Mouse (Mus musculus) lung, embryonic 15.5 days (tissue): Measurements from ENCODE around the gene Tmprss6. TPM values are rescaled to one million over a fixed set of nuclear protein-coding genes. Genes with fewer than 3 reads are reported as not detected.

Source experiments
- ATAC-seq: fragments of 200-750 bp; cut with Nextera tagmentation; 2 replicates; pipeline ENCODE4 v1.8.0; 2017; ENCODE audit warnings: moderate number of reproducible peaks, borderline replicate concordance; ENCODE audit not compliant: low FRiP score, low TSS enrichment; ENCODE audit errors: extremely low read depth
- H3K27ac ChIP-seq: fragments of 300-500 bp; sonication (generic); 2 replicates; pipeline ENCODE4 v1.5.1; 2015; ENCODE audit warnings: moderate library complexity, mild to moderate bottlenecking, inconsistent platforms
- H3K27me3 ChIP-seq: fragments of 300-500 bp; sonication (generic); 2 replicates; pipeline ENCODE4 v1.6.1; 2015; ENCODE audit warnings: inconsistent platforms
- H3K36me3 ChIP-seq: fragments of 300-500 bp; sonication (generic); 2 replicates; pipeline ENCODE4 v1.6.1; 2015; ENCODE audit warnings: inconsistent platforms
- H3K4me1 ChIP-seq: fragments of 300-500 bp; sonication (generic); 2 replicates; pipeline ENCODE4 v1.6.1; 2015; ENCODE audit warnings: inconsistent platforms
- H3K4me2 ChIP-seq: fragments of 300-500 bp; sonication (generic); 2 replicates; pipeline ENCODE4 v1.6.1; 2015; ENCODE audit warnings: inconsistent platforms, mild to moderate bottlenecking, moderate library complexity
- H3K4me3 ChIP-seq: fragments of 300-500 bp; sonication (generic); 2 replicates; pipeline ENCODE4 v1.5.1; 2015; ENCODE audit warnings: mild to moderate bottlenecking, inconsistent platforms
- H3K9ac ChIP-seq: fragments of 300-500 bp; sonication (generic); 2 replicates; pipeline ENCODE4 v1.6.1; 2015; ENCODE audit warnings: inconsistent platforms
- H3K9me3 ChIP-seq: fragments of 300-500 bp; sonication (generic); 2 replicates; pipeline ENCODE4 v1.6.1; 2016; ENCODE audit warnings: inconsistent platforms
- WGBS: fragments of 180-500 bp; shearing (Covaris S2); methylation state at CpG from one replicate; pipeline ENCODE4 v1.1.7; 2015; 5-methylcytosine and 5-hydroxymethylcytosine counted together
- polyA plus RNA-seq: library from polyadenylated mRNA; unstranded; fragments of >200 nt; fragmentation: Nextera tagmentation; extraction: Ambion mirVana; gene quantifications from 2 replicates; pipeline ENCODE4 v1.2.1, GENCODE M21; 2015

Tmprss6 gene
- polyA plus RNA-seq, 1 experiment from 2014 or later, result 0.06 TPM

DNA sequence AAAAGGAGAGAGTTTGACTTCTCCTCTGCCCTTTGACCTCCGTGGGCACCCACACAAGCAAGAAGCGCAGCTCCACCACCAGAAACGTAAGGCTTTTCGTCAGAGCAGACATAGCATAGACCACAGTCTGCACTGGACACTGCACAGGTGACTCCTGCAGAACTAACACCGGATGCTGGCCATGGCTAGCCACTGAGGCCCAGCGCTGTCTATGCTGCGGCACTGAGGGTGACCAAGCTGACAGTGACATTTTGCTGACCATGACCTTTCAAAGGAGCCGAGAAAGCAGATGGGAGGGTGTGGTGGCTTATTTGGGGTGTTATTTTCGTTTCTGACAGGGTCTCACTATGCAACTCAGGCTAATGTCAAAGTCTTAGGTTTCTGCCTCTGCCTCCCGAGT is 11.2 kb downstream of the Tmprss6 start:
- H3K4me2 ChIP-seq, result no peak overlapping the region
- no peaks in the 10 kb centered on the region for H3K9me3 ChIP-seq
- ATAC-seq, result no peak
- no peak overlapping the region for H3K9ac ChIP-seq
- H3K36me3 ChIP-seq, result no peaks in the 10 kb centered on the region
- 71% methylated on average over 10 of the region's 10 CpGs for WGBS
- no peaks in the 10 kb centered on the region for H3K4me1 ChIP-seq
- no peaks in the 10 kb centered on the region for H3K27me3 ChIP-seq
- no peak overlapping the region for H3K4me3 ChIP-seq
- no peak overlapping the region for H3K27ac ChIP-seq

DNA sequence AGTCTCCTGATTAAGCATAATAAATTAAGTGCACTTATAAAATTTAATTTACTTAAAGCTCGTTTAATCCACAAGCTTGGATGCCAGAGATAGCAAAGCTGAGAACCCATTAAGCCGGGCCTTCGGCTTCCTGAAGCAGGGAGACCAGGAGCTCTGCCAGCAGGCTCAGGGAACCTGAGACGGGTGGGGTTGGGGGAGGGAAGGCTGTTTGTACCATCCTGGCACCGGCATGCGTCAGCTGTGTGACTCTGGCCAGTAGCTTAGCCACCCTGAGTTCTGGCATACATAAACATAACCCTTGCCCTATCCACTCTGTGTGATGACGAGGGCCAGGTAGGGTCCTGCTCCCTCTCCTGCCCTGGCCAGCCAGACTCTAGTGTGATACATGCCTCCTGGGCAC is 12.4 kb downstream of the Tmprss6 start:
- no peaks in the 10 kb centered on the region for H3K36me3 ChIP-seq
- no peak overlapping the region for H3K4me3 ChIP-seq
- no peak overlapping the region for H3K9ac ChIP-seq
- H3K27me3 ChIP-seq, result no peaks in the 10 kb centered on the region
- H3K27ac ChIP-seq, result no peak overlapping the region
- no peaks in the 10 kb centered on the region for H3K4me1 ChIP-seq
- ATAC-seq, result no peak
- H3K9me3 ChIP-seq, result no peaks in the 10 kb centered on the region
- WGBS, result 40% methylated on average over 7 of the region's 7 CpGs
- H3K4me2 ChIP-seq, result no peak overlapping the region

DNA sequence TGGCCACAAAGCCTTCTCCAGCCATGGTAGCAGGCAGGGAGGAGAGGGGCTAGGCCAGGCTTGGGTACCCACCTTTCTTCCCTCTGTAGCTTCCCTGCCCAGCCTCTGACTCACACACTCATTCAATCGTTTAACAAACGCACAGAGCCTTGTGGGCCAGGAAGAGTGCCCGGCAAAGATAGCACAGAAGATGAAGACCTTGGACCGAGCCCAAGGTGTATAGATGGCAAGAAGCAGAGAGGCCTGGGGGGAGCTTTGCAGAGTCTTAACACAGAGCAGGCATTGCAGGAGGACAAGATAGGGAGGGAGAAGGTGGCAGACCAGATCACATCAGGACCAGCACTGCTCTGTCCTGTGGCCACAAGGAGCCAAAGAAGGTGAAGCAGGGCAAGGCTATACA is 13.3 kb downstream of the Tmprss6 start:
- H3K4me1 ChIP-seq, result no peaks in the 10 kb centered on the region
- no peak for ATAC-seq
- no peaks in the 10 kb centered on the region for H3K27me3 ChIP-seq
- H3K4me2 ChIP-seq, result no peak overlapping the region
- H3K4me3 ChIP-seq, result no peak overlapping the region
- H3K36me3 ChIP-seq, result no peaks in the 10 kb centered on the region
- H3K27ac ChIP-seq, result no peak overlapping the region
- H3K9ac ChIP-seq, result no peak overlapping the region
- WGBS, result 46% methylated on average over 4 of the region's 4 CpGs
- no peaks in the 10 kb centered on the region for H3K9me3 ChIP-seq

DNA sequence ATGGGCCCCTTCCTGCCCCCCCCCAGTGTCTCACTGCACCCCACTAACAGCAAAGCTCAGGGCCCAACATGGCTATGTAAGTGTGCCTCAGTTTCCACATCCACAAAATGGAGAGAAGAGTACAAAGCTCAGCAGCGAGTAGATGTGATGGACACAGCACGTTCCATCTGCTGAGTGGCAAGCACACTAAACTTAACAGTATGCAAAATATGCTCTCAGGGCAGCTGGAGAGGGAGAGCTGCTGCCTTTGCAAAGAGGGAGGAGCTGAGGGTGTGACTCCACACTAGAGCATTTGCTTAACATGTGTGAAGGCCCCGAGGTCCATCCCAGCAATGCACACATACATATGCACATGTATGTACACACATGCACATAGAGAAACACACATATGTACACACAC is 15.5 kb downstream of the Tmprss6 start:
- H3K4me1 ChIP-seq, result peaks cover 6% of the 10 kb centered on the region; the same call in 1 of the 2 replicates
- WGBS, result 65% methylated on average over 3 of the region's 3 CpGs
- H3K4me2 ChIP-seq, result no peak overlapping the region
- ATAC-seq, result no peak
- no peaks in the 10 kb centered on the region for H3K9me3 ChIP-seq
- no peaks in the 10 kb centered on the region for H3K36me3 ChIP-seq
- no peak overlapping the region for H3K4me3 ChIP-seq
- H3K27me3 ChIP-seq, result no peaks in the 10 kb centered on the region
- H3K9ac ChIP-seq, result no peak overlapping the region
- H3K27ac ChIP-seq, result no peak overlapping the region

DNA sequence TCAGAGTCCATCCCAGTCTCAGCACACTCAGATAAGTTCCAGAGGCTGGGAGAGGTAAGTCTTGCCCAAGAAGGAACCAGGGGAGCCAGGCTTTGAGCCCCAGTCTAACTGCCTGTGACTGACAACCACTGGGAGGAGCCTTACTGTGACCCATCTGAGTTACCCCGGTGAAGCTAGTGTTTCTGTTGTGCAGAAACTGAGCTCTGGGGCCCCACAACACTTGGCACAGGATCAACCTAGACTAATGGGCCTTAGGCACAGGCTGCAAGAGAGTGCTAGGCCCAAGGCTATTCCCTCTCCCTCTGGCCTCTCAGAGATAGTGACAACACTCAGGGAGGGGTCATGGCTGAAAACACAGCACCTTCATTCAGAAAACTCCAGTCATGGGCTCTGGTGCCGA is 17.2 kb downstream of the Tmprss6 start:
- Histone ChIP-seq H3K4me1 (peaks cover 6% of the 10 kb centered on the region; the same call in 1 of the 2 replicates), H3K9ac (no peak overlapping the region), H3K27me3 (no peaks in the 10 kb centered on the region), H3K27ac (no peak overlapping the region), H3K4me2 (no peak overlapping the region), H3K4me3 (no peak overlapping the region), H3K9me3 (no peaks in the 10 kb centered on the region), H3K36me3 (no peaks in the 10 kb centered on the region)
- WGBS, result 65% methylated on average over 2 of the region's 2 CpGs
- no peak for ATAC-seq

DNA sequence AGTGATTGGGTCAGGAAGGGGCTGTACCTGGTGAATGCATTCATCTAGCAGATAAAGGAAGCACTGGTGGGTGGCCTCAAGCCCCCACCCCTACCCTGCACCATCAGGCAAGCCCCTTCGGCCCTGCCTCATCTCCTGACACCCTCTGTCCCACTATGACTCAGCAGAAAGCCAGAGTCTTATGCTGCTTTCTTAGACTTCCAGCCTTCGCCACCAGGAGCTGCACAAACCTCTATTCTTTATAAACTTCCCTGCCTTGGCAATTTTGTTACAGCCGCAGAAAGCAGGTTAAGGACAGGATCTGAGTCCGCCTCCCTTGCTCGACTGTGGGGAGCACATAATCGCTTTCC is 18.0 kb downstream of the Tmprss6 start:
- no peak for ATAC-seq

DNA sequence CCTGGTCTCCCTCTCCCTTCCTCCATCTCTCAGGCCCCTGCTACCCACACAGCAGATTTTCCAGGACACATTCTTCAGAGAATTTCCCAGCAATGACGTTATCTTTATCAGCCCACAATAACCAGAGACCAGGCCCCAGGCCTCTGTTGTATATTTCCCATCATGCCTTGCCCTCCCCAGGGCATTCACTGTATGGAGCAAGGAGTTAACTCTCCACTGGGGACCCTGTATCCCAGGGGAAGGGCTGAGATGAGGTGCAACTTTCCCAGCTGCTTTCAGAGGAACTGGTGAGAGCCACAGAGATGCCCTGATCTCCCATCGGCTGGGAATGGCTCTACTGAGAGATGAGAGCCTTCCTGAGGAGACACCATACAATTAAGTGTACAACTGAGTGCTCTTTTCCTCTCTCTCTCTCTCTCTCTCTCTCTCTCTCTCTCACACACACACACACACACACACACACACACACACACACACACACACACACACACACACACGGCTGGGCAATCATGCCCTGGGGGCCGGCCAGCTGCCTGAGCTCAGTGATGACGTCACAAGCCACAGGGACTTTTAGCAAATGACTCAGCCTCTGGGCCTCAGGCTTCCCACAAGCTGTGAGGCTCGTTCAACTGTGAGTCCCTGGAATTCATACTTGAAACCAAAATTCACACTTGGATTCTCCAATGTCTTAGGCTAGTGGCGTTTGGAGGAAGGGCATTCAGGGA is 18.6 kb downstream of the Tmprss6 start:
- Histone ChIP-seq H3K27ac (peak overlapping the region; percentile 15; the same call in 1 of the 2 replicates), H3K9me3 (no peaks in the 10 kb centered on the region)

More for the DNA sequence above, 18.0 kb downstream of the Tmprss6 start:
- Histone ChIP-seq H3K9ac (no peak overlapping the region), H3K9me3 (no peaks in the 10 kb centered on the region), H3K4me3 (no peak overlapping the region), H3K4me2 (no peak overlapping the region), H3K27ac (no peak overlapping the region), H3K36me3 (no peaks in the 10 kb centered on the region), H3K4me1 (peaks cover 6% of the 10 kb centered on the region; the same call in 1 of the 2 replicates), H3K27me3 (no peaks in the 10 kb centered on the region)
- 78% methylated on average over 6 of the region's 6 CpGs for WGBS

DNA sequence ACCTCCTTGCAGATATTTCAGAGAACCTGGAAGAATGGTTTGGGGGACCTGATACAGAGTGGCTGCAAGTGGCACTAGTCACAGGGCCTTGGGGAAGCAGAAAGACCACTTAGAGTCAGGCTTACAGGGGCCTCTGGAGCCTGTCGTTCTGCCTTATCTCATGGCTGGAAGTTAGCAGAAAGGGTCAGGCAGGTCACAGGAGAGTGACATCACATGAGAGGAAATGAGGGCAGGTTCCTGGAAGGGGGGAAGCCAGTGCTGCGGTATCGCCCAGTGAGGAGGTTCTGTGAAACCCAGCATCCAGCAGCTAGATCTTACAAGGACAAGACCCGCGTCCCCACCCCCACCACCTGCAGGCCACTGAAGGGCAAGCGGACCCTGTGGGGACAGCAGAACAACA is 19.3 kb downstream of the Tmprss6 start:
- no peak for ATAC-seq
- Histone ChIP-seq H3K9ac (no peak overlapping the region), H3K36me3 (no peaks in the 10 kb centered on the region), H3K4me2 (no peak overlapping the region), H3K27ac (no peak overlapping the region), H3K4me3 (no peak overlapping the region), H3K9me3 (no peaks in the 10 kb centered on the region), H3K4me1 (peaks cover 6% of the 10 kb centered on the region; the same call in 1 of the 2 replicates), H3K27me3 (no peaks in the 10 kb centered on the region)
- WGBS, result 55% methylated on average over 6 of the region's 6 CpGs

More for the DNA sequence above, 18.6 kb downstream of the Tmprss6 start:
- H3K4me2 ChIP-seq, result no peak overlapping the region
- no peaks in the 10 kb centered on the region for H3K36me3 ChIP-seq
- H3K4me1 ChIP-seq, result peaks cover 6% of the 10 kb centered on the region; the same call in 1 of the 2 replicates
- H3K27me3 ChIP-seq, result no peaks in the 10 kb centered on the region
- no peak overlapping the region for H3K9ac ChIP-seq
- H3K4me3 ChIP-seq, result no peak overlapping the region
- 33% methylated on average over 7 of the region's 7 CpGs for WGBS
- ATAC-seq, result no peak

DNA sequence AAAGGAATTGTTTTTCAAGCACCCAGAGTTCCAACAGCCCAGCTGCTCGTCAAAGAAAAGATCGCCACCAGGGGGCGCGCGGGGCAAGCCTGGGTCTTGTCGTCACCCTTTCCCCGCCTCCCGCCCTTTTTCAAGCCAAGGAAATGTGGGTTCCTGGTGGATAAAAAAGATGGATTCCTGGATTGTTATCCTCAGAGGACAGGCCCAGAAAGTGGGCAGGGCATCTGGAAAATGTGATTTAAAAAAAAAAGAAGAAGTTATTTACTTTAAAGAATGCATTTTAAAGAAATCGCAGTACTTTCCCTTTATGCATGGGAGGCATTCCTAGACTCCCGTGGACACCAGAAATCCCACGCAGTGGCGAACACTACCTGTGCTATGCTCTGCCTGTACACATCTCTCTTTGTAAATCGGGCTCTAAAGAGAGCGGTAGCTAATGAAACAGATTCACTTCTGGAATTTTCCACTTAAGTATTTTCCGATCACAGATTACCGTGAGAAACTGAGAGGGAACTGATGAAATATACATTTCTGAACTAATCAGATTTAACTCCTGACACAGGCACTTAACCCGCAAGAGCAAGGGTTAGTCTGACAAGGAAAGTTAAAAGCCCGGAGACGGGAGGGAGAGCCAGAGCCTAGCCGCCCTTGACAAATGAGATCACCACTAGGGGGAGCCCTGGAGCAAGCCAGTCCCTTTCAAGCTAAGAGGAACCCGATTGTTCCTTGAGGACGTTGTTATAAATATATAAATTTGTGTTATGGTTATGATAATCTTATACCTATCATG is 20.5 kb downstream of the Tmprss6 start:
- peak overlapping the region; percentile 89 for H3K27ac ChIP-seq
- peaks cover 6% of the 10 kb centered on the region; the same call in 1 of the 2 replicates for H3K4me1 ChIP-seq
- H3K36me3 ChIP-seq, result no peaks in the 10 kb centered on the region
- H3K9me3 ChIP-seq, result no peaks in the 10 kb centered on the region
- ATAC-seq, result peak; percentile 53; the same call in 1 of the 2 replicates
- peak overlapping the region; percentile 36 for H3K4me3 ChIP-seq
- under 1% methylated on average over 22 of the region's 22 CpGs for WGBS
- peak overlapping the region; percentile 83 for H3K4me2 ChIP-seq
- H3K9ac ChIP-seq, result peak overlapping the region; percentile 40
- no peaks in the 10 kb centered on the region for H3K27me3 ChIP-seq

DNA sequence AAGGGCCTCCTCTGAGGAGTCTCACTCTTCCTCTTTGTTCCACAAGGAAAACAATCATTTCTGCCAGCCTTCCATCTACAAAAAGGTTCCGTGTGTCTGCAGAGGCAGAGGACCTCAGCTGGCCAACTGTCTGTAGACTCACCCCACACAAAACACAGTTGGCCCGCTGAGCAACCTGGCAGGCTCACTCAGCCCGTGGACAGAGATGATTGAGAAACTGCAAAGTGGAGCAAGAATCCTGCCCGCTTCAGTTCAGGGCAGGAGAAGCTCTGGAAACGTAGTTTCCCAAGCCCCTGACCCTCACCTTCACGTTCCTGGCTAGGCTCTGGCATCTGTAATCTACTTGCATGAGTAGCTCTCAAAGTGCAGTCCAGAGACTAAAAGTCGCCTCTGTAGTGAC is 21.3 kb downstream of the Tmprss6 start:
- 27% methylated on average over 7 of the region's 7 CpGs for WGBS
- Histone ChIP-seq H3K36me3 (no peaks in the 10 kb centered on the region), H3K4me3 (no peak overlapping the region), H3K4me1 (peaks cover 6% of the 10 kb centered on the region; the same call in 1 of the 2 replicates), H3K27me3 (no peaks in the 10 kb centered on the region), H3K9me3 (no peaks in the 10 kb centered on the region), H3K9ac (no peak overlapping the region), H3K27ac (peak overlapping the region; percentile 25; the same call in 1 of the 2 replicates), H3K4me2 (no peak overlapping the region)
- no peak for ATAC-seq

DNA sequence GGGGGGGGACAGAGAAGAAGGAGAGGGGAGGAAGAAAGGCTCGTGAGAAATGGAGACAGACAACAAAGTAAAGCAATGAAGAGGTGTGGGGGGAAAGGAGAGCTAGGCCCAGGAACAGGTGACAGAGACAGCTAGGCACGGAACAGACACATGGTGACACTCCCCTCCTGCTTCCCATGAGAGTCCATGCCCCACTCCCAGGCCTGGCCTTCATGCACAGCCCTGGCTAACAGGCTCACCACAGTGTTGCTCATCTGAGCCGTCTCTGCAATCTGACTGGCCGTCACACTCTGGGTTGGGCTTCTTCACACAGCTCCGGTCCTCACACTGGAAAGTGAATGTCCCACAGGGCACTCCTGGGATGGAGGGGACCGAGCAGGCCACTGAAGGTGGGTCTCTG is 24.6 kb downstream of the Tmprss6 start:
- no peak overlapping the region for H3K27ac ChIP-seq
- no peaks in the 10 kb centered on the region for H3K27me3 ChIP-seq
- no peak overlapping the region for H3K4me3 ChIP-seq
- H3K4me1 ChIP-seq, result no peaks in the 10 kb centered on the region
- WGBS, result 40% methylated on average over 6 of the region's 6 CpGs
- no peak overlapping the region for H3K9ac ChIP-seq
- no peak overlapping the region for H3K4me2 ChIP-seq
- no peaks in the 10 kb centered on the region for H3K9me3 ChIP-seq
- H3K36me3 ChIP-seq, result no peaks in the 10 kb centered on the region
- ATAC-seq, result no peak

DNA sequence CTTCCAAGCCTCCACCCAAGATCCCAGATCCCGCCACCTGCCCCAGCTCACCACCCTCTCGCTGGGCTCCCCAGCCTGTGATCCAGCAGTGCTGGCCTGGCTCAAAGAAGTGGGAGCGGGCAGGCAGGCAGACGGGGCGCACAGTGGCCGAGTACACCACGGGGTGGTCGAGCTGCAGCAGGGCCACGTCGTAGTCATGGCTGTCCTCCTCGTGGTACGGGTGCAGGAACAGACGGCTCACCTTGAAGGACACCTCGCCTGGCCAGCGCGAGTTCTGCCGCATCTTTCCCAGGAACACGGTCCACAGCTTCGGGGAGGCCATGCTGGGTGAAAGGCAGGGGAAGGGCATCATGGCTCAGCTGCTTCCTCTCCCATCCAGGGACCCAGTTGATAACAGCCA is 26.2 kb downstream of the Tmprss6 start:
- ATAC-seq, result no peak
- H3K4me1 ChIP-seq, result peaks cover 16% of the 10 kb centered on the region
- H3K9me3 ChIP-seq, result no peaks in the 10 kb centered on the region
- no peak overlapping the region for H3K9ac ChIP-seq
- no peak overlapping the region for H3K27ac ChIP-seq
- no peaks in the 10 kb centered on the region for H3K27me3 ChIP-seq
- no peaks in the 10 kb centered on the region for H3K36me3 ChIP-seq
- no peak overlapping the region for H3K4me3 ChIP-seq
- no peak overlapping the region for H3K4me2 ChIP-seq
- 80% methylated on average over 19 of the region's 19 CpGs for WGBS
